Mouse (Mus musculus) kidney, postnatal 4 days (tissue): ENCODE data around the gene Bdnf.

ENCODE experiments used
- DNase-seq, 2 experiments: peaks; one replicate each; pipeline ENCODE4 v3.0.0; 2021; ENCODE audit warnings: mixed read lengths in 2 of 2

Gene Bdnf

DNA sequence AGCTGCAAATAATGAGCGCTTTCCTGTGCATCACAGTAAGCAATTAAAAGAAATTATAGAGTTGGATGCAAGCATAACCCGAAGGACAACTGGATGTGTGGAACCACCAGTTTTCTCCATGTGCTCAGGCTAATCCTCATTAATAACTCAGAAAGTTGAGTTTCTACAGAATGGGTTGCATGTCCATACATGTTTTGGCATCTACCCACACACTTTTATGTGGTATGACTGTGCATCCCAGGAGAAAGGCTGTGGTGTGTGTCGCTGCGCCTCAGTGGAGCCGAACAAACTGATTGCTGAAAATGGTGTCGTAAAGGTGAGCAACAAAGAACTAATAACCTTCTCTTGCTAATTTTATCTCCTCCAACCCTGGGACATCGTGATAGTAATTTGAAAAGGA lies 34.8 kb downstream of the Bdnf start:
- no peak for DNase-seq

DNA sequence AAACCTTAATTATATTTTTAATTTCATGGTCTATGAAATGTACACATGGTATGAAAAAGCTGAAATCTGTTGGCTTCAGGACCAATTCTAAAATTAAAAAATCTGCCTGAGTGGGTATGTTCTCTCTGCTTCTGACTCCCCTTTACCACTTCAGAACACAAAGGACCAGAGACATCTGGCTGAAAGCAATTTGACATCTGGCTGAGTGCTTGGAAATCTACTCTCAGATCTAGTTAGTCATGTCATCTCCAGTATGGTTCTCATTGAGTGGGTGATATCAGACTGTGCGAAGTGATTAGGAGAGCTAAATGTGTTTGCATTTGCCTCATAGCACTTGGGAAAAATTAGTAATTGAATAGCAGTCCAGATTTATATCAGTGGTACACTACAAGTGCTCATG lies 36.5 kb downstream of the Bdnf start:
- no peak for DNase-seq

- DNase-seq = no peak
Measured at GRCm38 (mm10) chr2:109725261-109725660, 50.8 kb downstream of the Bdnf start.

- DNase-seq = no peak
Measured at GRCm38 (mm10) chr2:109725831-109726230, 51.3 kb downstream of the Bdnf start.

- DNase-seq = no peak
Measured at GRCm38 (mm10) chr2:109729221-109729620, 54.7 kb downstream of the Bdnf start.

DNA sequence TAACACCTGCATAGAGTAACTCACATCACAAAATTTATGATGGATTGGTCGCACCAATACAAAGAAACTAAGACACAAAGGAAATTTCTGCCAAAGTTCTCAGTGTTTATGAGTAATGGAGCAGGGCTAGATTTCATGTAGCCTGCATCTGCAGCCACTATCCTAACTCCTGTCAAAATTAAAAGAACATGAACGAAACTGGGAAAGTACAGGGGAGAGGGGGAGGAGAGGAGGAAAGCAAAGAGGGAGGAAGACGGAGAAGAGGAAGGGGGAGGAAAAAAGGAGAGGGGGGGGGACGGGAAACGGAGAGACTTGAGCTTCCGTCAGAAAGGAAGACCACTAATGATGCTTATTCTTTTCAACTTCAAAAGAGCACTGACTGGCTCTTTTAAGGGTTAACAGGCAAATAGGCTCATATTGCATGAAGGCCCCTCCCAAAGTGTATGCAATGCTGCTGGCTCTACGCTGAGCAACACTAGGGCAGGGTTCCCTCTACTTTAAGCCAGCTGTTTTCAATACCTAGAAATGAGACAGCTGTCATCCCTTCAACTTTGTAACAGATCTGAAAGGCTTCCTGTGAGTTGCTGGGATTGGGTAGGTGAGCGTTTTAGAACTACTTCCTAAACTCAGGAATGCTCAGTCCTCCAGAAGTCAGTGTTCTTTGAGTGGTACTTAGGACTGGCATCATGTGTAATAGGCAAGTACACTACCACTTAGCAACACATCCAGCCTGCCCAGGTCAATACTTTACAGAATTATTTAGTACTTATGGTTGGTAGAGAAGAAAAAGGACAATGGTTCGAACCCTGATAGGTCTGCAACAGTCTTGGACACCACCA lies 58.9 kb downstream of the Bdnf start:
- DNase-seq = no peak

DNA sequence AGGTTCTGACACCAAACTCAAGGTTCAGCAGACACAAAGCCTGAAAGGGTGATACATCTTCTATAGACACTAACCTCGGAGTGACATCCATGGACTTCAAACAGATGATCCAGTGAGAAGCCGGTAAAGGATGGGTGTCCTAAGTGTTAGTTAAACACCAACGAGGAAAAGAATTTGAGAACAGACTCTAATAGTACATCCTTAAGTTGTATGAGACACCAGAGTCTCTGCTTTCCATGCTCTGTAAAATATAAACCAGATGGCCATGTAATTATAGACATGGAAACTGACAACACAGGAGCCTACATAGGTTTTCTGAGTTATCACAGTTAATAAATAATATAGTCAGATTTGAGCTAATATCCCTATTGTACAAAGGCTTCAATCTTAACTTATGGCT lies 59.7 kb downstream of the Bdnf start:
- DNase-seq = no peak

DNA sequence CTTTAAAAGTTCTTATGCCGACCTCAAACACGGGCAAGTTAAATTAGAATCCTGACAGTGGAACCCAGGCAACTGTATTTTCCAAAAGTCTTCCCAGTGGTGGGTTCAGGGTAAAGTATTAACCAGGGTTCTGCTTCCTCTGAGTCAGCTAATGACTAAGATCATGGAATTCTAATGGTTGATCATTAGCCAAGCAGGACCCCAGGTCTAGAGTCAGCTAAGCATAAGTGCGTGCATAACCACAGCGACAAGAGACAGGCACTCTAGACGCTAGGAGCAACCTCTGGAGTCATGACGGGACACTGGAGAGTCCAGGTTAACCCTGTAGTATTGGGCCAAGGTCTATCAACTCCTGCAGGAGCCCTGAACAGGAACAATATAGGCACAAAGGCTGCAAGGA lies 60.2 kb downstream of the Bdnf start:
- peak; percentile 12 to 37 for DNase-seq

- DNase-seq = peak in 1 of 2 experiments; percentile 6
Measured at GRCm38 (mm10) chr2:109735347-109735746, 60.8 kb downstream of the Bdnf start.

GRCm38 (mm10) chr2:109736306-109736705 lies 61.8 kb downstream of the Bdnf start:
- DNase-seq = no peak

DNA sequence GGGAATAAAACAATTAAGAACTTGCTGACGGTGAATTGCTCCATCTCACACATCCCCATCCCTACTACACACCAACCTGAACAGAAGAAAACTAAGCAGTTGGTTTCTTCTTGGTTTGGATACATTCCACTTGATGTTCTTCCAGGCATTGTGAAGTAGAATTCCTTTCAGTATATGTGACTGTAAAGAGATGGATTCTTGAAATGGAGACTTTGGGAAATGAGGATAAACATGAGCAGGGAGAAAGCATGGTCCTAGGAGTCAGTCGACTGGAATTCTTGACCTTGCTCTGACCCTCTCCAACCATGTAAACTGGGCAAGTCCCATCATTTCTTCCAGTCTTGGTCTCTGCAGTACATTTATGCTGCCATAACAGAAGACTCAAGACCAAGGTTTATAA lies 63.8 kb downstream of the Bdnf start:
- no peak for DNase-seq

GRCm38 (mm10) chr2:109743208-109743960 lies 68.9 kb downstream of the Bdnf start:
- no peak for DNase-seq

DNA sequence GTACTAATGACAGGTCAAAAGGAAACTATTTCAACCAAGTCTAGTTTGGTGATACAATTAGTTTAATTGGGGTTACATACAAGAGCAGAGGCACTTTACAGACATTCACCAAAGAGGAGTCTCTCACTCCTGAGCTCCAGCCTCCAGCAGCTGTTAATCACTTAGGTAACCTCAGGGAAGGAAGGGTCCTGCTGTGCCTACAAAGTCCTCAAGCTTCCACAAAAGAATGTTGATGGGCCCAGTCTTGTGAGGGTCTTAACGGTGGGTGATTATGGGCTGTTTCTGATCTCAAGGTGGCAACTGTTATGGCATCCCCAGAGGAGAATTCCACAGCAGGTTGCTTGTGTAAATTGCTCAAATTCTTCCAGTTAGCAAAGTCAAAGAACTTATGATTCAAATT lies 71.7 kb downstream of the Bdnf start:
- no peak for DNase-seq

DNA sequence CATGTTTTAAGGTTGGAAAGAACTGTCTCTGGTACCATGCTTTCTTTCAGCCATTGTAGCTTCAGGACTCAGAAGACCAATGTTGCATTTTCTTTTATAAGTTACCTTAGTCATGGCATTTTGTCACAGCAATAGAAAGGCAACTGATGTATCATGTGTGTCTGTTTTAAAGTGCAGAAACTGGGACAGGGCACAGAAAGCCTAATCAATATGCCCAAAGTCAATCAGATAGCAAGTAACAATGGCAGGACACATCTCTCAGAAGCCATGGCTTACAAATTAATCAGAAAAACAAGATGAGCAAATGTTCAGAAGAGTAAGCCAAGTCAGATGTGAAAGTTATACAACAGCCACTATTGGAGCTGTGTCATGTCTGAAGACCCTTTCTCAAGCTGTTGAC lies 73.9 kb downstream of the Bdnf start:
- no peak for DNase-seq

GRCm38 (mm10) chr2:109748815-109749214 lies 74.3 kb downstream of the Bdnf start:
- no peak for DNase-seq

DNA sequence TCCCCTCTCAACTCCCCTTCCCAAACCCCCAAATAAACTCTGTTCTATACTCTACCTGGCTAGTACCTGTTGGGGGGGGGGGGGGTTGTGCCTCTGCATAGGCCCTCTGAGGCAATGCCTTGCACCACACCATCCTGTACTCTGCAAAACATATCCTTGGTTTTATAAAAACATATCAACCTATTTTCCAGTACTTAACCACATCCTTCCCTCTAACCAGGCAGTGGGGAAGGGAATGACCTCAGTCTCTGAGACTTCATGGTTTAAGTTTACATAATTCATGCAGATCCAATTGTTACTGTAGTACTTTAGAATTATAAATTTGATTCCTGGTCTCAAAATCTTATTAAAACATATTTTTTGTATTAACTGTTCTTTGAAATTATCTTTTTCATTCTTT lies 75.5 kb downstream of the Bdnf start:
- no peak for DNase-seq

GRCm38 (mm10) chr2:109750484-109750883 lies 76.0 kb downstream of the Bdnf start:
- DNase-seq = no peak

DNA sequence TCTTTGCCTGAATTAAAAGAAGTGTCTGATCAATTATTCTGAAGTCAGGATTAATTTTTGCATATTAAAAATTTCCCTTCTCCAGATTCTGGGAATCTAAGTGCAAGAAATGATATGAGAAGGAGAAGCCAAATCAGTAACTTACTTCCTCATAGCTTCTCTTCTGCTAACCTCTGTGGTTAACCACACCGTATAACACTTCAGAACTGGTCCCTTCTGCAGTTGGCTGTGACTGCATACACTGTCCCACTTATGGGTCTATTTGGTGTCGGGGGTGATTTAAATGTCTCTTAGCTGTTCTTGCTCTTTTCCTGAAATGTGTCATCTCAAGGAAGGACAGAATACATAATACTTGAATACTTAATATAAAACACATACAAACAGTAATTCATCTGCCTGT lies 81.8 kb downstream of the Bdnf start:
- no peak for DNase-seq

GRCm38 (mm10) chr2:109766772-109767171 lies 92.3 kb downstream of the Bdnf start:
- DNase-seq = no peak

- no peak for DNase-seq
Measured at GRCm38 (mm10) chr2:109768814-109769213, 94.3 kb downstream of the Bdnf start.

DNA sequence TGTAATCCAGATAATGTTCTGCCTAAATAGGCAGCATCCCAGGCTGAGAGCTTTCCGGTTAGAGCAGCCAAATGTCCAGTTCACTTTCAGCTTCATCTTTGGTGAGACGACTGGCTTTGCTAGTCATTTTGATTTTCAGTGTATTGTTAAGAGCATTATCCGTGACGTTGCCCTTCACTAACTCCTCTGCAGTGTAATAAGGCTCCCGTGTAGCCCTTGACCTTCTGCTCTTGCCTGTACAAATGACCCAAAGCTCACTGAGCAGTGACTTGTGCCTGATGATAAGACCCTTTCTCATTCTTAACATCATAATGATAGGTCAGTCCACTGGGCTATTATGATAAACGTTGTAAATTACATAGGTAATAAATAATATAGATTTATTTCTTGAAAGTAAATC lies 101.9 kb downstream of the Bdnf start:
- DNase-seq = no peak
